Mouse (Mus musculus): ENCODE results near the gene Cpb2. TPM values are rescaled to one million over a fixed set of nuclear protein-coding genes. Genes with fewer than 3 reads are reported as not detected.

The Cpb2 gene
- total RNA-seq, 2 experiments from 2014 or later, result not detected

Small RNAs within 50 kb of the gene (microRNA-seq; reads per million reads assigned to microRNA genes)
- gene Gm44482 (ENCODE audit: borderline number of aligned reads in 2 of 2), result 0 reads per million in 2 experiments

Other genes starting within 250 kb of the Cpb2 start
- 1 to 10 TPM in 1 of 2 experiments, under 1 TPM in 1; 0.86 to 2.4 TPM for gene Rubcnl, start 226.3 kb upstream of the Cpb2 start, total RNA-seq (2021)
- gene Lrrc63, start 111.4 kb upstream of the Cpb2 start, total RNA-seq (2021), result not detected
- 10 to 100 TPM; 14.8 to 26.2 TPM for gene Lcp1, start 111.2 kb upstream of the Cpb2 start, total RNA-seq (2021)
- gene Zc3h13, start 42.1 kb downstream of the Cpb2 start, total RNA-seq (2021), result 10 to 100 TPM; 27.0 to 30.0 TPM
- gene Siah3, start 213.7 kb downstream of the Cpb2 start, total RNA-seq (2021), result under 1 TPM in 1 of 2 experiments, not detected in 1; 0.13 TPM